Mouse (Mus musculus) midbrain, embryonic 13.5 days (tissue): ENCODE measurements around the gene Herpud1. TPM values are rescaled to one million over a fixed set of nuclear protein-coding genes. Genes with fewer than 3 reads are reported as not detected.
"Not testable (repeated sequence)": the region's sequence is repeated elsewhere in the genome, so short reads cannot be mapped to it uniquely, and the experiment has no call there.

Experiments
- ATAC-seq: fragments of 200-750 bp; cut with Nextera tagmentation; 2 replicates; pipeline ENCODE4 v1.8.0; 2017; ENCODE audit warnings: mild to moderate bottlenecking, moderate TSS enrichment, moderate library complexity
- H3K27ac ChIP-seq: fragments of 300-500 bp; sonication (generic); 2 replicates; pipeline ENCODE4 v1.5.1; 2015; ENCODE audit warnings: inconsistent platforms, mild to moderate bottlenecking, moderate library complexity
- H3K27me3 ChIP-seq: fragments of 300-500 bp; sonication (generic); 2 replicates; pipeline ENCODE4 v1.6.1; 2015; ENCODE audit warnings: mild to moderate bottlenecking, inconsistent platforms
- H3K36me3 ChIP-seq: fragments of 300-500 bp; sonication (generic); 2 replicates; pipeline ENCODE4 v1.6.1; 2015; ENCODE audit warnings: mild to moderate bottlenecking, inconsistent platforms
- H3K4me1 ChIP-seq: fragments of 300-500 bp; sonication (generic); replicated peaks from 2 replicates; pipeline ENCODE4 v1.6.1; 2015; ENCODE audit warnings: inconsistent platforms
- H3K4me2 ChIP-seq: fragments of 300-500 bp; sonication (generic); replicated peaks from 2 replicates; pipeline ENCODE4 v1.6.1; 2015; ENCODE audit warnings: moderate library complexity, mild to moderate bottlenecking, inconsistent platforms
- H3K4me3 ChIP-seq: fragments of 300-500 bp; sonication (generic); replicated peaks from 2 replicates; pipeline ENCODE4 v1.5.1; 2015; ENCODE audit warnings: mild to moderate bottlenecking, inconsistent platforms
- H3K9ac ChIP-seq: fragments of 300-500 bp; sonication (generic); replicated peaks from 2 replicates; pipeline ENCODE4 v1.6.1; 2015; ENCODE audit warnings: mild to moderate bottlenecking, inconsistent platforms
- H3K9me3 ChIP-seq: fragments of 300-500 bp; sonication (generic); 2 replicates; pipeline ENCODE4 v1.6.1; 2016; ENCODE audit warnings: mild to moderate bottlenecking, inconsistent platforms
- WGBS: fragments of 180-500 bp; shearing (Covaris S2); methylation state at CpG from one replicate; pipeline ENCODE4 v1.1.7; 2015; 5-methylcytosine and 5-hydroxymethylcytosine counted together
- polyA plus RNA-seq: library from polyadenylated mRNA; unstranded; fragments of >200 nt; fragmentation: Nextera tagmentation; extraction: Ambion mirVana; gene quantifications from 2 replicates; pipeline ENCODE4 v1.2.1, GENCODE M21; 2015

Herpud1 gene
- polyA plus RNA-seq, 1 experiment from 2014 or later, result 58.2 TPM

DNA sequence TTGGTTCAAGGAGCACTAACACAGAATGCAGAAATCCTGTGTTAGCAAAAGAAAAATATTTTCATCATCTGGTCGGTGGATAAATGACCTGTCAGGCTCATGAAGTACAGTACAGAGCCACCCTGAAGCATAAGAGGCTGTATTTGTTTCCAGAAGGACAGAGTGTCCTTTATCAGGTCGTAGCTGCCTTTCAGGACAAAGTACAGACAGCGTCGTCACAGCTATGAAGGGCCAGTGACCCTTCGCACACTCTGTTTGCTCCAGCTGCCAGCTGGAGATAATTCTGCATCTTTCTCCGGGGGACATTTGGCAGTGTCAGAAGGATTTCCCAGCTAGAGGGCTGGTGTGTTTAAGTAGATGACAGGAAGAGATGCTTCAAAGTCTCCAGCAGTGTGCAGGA is 6.4 kb downstream of the Herpud1 start:
- ATAC-seq, result no peak
- no peak overlapping the region for H3K4me3 ChIP-seq
- no peaks in the 10 kb centered on the region for H3K9me3 ChIP-seq
- peaks cover 9% of the 10 kb centered on the region for H3K4me1 ChIP-seq
- H3K36me3 ChIP-seq, result peaks cover 79% of the 10 kb centered on the region
- no peak overlapping the region for H3K4me2 ChIP-seq
- no peak overlapping the region for H3K9ac ChIP-seq
- 86% methylated on average over 6 of the region's 6 CpGs for WGBS
- no peaks in the 10 kb centered on the region for H3K27me3 ChIP-seq
- no peak overlapping the region for H3K27ac ChIP-seq

- peaks cover 72% of the 10 kb centered on the region for H3K36me3 ChIP-seq
Observed at GRCm38 (mm10) chr8:94395851-94396540, 9.8 kb downstream of the Herpud1 start.

GRCm38 (mm10) chr8:94396964-94397657 is 10.9 kb downstream of the Herpud1 start:
- Histone ChIP-seq H3K27ac (no peak overlapping the region), H3K36me3 (peaks cover 61% of the 10 kb centered on the region), H3K4me1 (no peaks in the 10 kb centered on the region), H3K9ac (no peak overlapping the region), H3K4me2 (no peak overlapping the region), H3K27me3 (no peaks in the 10 kb centered on the region), H3K9me3 (no peaks in the 10 kb centered on the region), H3K4me3 (no peak overlapping the region)
- WGBS, result 70% methylated on average over 11 of the region's 11 CpGs
- 0 out of 2 replicates have a peak, but pooled peaks have one; percentile 14 for ATAC-seq

More at GRCm38 (mm10) chr8:94395851-94396540, 9.8 kb downstream of the Herpud1 start:
- ATAC-seq, result no peak
- 91% methylated on average over 6 of the region's 6 CpGs for WGBS
- Histone ChIP-seq H3K9ac (no peak overlapping the region), H3K27ac (no peak overlapping the region), H3K9me3 (no peaks in the 10 kb centered on the region), H3K4me2 (no peak overlapping the region), H3K4me3 (no peak overlapping the region), H3K27me3 (no peaks in the 10 kb centered on the region), H3K4me1 (no peaks in the 10 kb centered on the region)

DNA sequence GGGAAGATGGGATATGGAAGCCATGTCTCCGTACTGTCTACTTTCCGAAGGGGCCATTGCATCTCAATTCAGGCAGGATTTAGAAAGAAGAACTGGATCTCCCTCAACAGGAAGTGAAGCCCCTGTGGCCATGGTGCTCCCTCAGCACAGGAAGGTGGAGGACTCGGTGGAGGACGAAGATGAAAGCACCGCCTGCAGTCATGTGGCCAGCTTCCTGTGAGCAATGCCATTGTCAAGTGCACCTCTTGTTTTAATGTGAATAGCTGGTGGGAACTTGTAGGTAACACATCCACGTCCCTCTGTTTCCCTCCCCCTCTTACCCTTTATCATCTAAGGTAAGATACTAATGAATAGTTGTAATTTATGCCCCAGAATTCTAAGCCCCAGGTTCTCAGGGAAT is 12.3 kb downstream of the Herpud1 start:
- Histone ChIP-seq H3K4me3 (no peak overlapping the region), H3K27me3 (no peaks in the 10 kb centered on the region), H3K4me2 (no peak overlapping the region), H3K36me3 (peaks cover 48% of the 10 kb centered on the region), H3K9ac (no peak overlapping the region), H3K27ac (no peak overlapping the region), H3K9me3 (no peaks in the 10 kb centered on the region), H3K4me1 (no peaks in the 10 kb centered on the region)
- ATAC-seq, result no peak
- WGBS, result 87% methylated on average over 6 of the region's 6 CpGs

GRCm38 (mm10) chr8:94399361-94399953 is 13.2 kb downstream of the Herpud1 start:
- ATAC-seq, result no peak
- Histone ChIP-seq H3K9ac (no peak overlapping the region), H3K4me1 (no peaks in the 10 kb centered on the region), H3K4me2 (no peak overlapping the region), H3K36me3 (peaks cover 41% of the 10 kb centered on the region), H3K4me3 (no peak overlapping the region), H3K27me3 (no peaks in the 10 kb centered on the region), H3K27ac (no peak overlapping the region), H3K9me3 (no peaks in the 10 kb centered on the region)
- 86% methylated on average over 3 of the region's 3 CpGs for WGBS

DNA sequence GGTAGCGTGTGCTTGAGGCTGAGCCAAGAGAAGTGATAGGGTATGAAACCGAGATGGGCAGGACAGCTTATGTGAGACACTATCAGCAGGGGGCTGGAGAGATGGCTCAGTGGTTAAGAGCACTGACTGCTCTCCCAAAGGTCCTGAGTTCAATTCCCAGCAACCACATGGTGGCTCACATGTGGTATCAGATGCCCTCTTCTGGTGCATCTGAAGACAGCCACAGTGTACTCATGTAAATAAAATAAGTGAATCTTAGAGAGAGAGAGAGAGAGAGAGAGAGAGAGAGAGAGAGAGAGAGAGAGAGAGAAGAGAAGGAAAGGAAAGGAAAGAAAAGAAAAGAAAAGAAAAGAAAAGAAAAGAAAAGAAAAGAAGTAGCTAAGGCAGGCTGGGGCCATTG is 13.7 kb downstream of the Herpud1 start:
- H3K27ac ChIP-seq, H3K27me3 ChIP-seq, H3K9ac ChIP-seq, H3K9me3 ChIP-seq, ATAC-seq, H3K4me1 ChIP-seq, H3K4me3 ChIP-seq, H3K4me2 ChIP-seq: not testable (repeated sequence)
- 79% methylated on average over 2 of the region's 2 CpGs for WGBS
- peaks cover 36% of the 10 kb centered on the region for H3K36me3 ChIP-seq

DNA sequence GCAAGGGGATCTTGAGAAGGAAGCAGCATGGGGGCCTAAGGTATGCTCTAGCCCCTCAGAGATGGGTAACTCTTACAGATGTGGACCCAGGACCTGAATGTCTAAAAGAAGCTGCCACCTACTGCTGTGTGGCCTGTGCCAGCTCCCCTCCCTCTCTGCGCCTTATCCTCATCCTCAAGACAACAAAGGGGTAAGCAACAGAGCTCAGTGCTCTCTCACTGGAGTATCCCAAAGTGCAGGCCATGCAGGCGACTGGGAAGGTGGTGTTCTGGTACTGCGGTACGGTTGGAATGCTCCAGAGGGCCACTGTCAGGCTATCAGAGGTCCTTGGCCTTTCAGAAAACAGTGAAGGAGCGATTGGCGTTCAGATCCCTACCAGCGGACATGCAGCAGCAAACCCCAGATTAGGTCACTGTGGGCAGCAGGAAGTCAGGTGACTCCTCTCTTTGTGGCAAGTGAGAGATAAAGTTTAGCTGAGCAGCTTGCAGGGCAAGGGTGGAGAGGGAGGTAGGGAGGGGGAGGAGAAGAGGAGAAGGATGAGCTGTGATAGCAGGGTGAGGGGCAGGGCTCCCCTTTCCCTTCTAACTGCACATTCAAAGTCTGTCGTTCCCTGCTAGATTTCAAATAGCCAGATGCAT is 22.3 kb downstream of the Herpud1 start:
- H3K9ac ChIP-seq, result no peak overlapping the region
- ATAC-seq, result no peak
- WGBS, result 63% methylated on average over 8 of the region's 8 CpGs

DNA sequence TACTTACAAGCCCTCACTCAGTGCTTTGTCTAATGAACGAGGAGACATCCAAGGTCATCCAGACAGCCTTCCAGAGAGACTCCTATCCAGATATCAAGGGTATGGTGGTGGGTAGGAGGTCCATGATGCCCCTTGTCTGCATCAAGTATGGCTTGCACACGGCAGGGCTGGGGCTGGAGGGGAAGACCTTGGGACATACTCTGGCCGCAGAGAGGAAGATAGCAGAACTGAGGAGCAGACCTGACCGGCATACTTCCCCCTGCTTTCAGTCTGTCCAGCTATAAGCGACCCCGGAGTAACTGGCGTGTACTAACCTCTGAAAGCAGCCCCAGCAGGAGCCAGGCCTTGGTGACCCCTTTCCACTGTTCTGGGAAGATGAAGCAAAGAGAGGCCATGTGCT is 23.3 kb downstream of the Herpud1 start:
- H3K4me3 ChIP-seq, result no peak overlapping the region
- ATAC-seq, result no peak
- H3K9me3 ChIP-seq, result no peaks in the 10 kb centered on the region
- no peak overlapping the region for H3K9ac ChIP-seq
- no peaks in the 10 kb centered on the region for H3K27me3 ChIP-seq
- no peaks in the 10 kb centered on the region for H3K36me3 ChIP-seq
- no peak overlapping the region for H3K4me2 ChIP-seq
- no peak overlapping the region for H3K27ac ChIP-seq
- WGBS, result 88% methylated on average over 7 of the region's 7 CpGs
- H3K4me1 ChIP-seq, result no peaks in the 10 kb centered on the region

More for the DNA sequence above, 22.3 kb downstream of the Herpud1 start:
- no peak overlapping the region for H3K4me2 ChIP-seq
- H3K27me3 ChIP-seq, result no peaks in the 10 kb centered on the region
- H3K27ac ChIP-seq, result no peak overlapping the region
- H3K36me3 ChIP-seq, result no peaks in the 10 kb centered on the region
- no peaks in the 10 kb centered on the region for H3K4me1 ChIP-seq
- H3K9me3 ChIP-seq, result no peaks in the 10 kb centered on the region
- H3K4me3 ChIP-seq, result no peak overlapping the region

GRCm38 (mm10) chr8:94412518-94412917 is 26.3 kb downstream of the Herpud1 start:
- Histone ChIP-seq H3K9me3 (no peaks in the 10 kb centered on the region), H3K9ac (no peak overlapping the region), H3K4me2 (no peak overlapping the region), H3K27me3 (no peaks in the 10 kb centered on the region), H3K36me3 (no peaks in the 10 kb centered on the region), H3K27ac (no peak overlapping the region), H3K4me3 (no peak overlapping the region), H3K4me1 (no peaks in the 10 kb centered on the region)
- no peak for ATAC-seq
- 91% methylated on average over 6 of the region's 6 CpGs for WGBS

- WGBS, result 86% methylated on average over 6 of the region's 6 CpGs
- Histone ChIP-seq H3K4me1 (no peaks in the 10 kb centered on the region), H3K27me3 (no peaks in the 10 kb centered on the region), H3K36me3 (no peaks in the 10 kb centered on the region), H3K9me3 (no peaks in the 10 kb centered on the region), H3K4me3 (no peak overlapping the region), H3K4me2 (no peak overlapping the region), H3K27ac (no peak overlapping the region), H3K9ac (no peak overlapping the region)
- ATAC-seq, result no peak
Observed at GRCm38 (mm10) chr8:94413509-94413908, 27.3 kb downstream of the Herpud1 start.

- Histone ChIP-seq H3K36me3 (no peaks in the 10 kb centered on the region), H3K9me3 (no peaks in the 10 kb centered on the region), H3K4me3 (no peak overlapping the region), H3K27ac (no peak overlapping the region), H3K9ac (no peak overlapping the region), H3K4me1 (no peaks in the 10 kb centered on the region), H3K4me2 (no peak overlapping the region), H3K27me3 (no peaks in the 10 kb centered on the region)
- no peak for ATAC-seq
- 84% methylated on average over 2 of the region's 2 CpGs for WGBS
Observed at GRCm38 (mm10) chr8:94415218-94415617, 29.0 kb downstream of the Herpud1 start.

- Histone ChIP-seq H3K27me3 (no peaks in the 10 kb centered on the region), H3K9me3 (no peaks in the 10 kb centered on the region), H3K4me1 (no peaks in the 10 kb centered on the region), H3K9ac (no peak overlapping the region), H3K4me2 (no peak overlapping the region), H3K36me3 (no peaks in the 10 kb centered on the region), H3K27ac (no peak overlapping the region), H3K4me3 (no peak overlapping the region)
- WGBS, result 86% methylated on average over 9 of the region's 9 CpGs
- ATAC-seq, result no peak
Observed at GRCm38 (mm10) chr8:94418017-94418416, 31.8 kb downstream of the Herpud1 start.
